Mouse (Mus musculus) liver, embryonic 14.5 days (tissue): ENCODE data around the gene Phactr1.

ENCODE experiments used
- CTCF ChIP-seq: IDR thresholded peaks from 2 replicates; pipeline ENCODE4 v1.5.1; 2016; ENCODE audit warnings: antibody characterized with exemption, low read depth, control low read depth
- EP300 ChIP-seq: IDR thresholded peaks from 2 replicates; pipeline ENCODE4 v1.6.1; 2016; ENCODE audit warnings: antibody characterized with exemption, low read depth

DNA sequence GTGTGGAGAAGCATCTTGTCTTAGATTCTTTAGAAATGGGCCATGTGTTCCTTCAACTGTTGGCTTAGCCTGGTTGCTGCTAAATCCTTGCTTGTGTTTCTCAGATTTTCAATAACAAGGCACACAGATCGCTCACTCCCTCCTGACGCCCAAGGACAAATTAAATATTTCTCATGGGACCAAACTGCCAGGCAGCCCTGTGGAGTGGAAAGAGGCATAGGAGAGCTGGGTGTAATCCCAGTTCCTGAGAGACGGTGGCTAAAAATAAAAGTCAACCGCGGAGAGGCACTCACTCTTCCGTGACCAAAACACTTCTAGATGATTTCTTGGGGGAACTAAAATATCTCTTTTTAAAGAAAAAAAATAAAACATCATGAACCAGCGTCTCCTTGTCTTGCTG is 143.5 kb downstream of the Phactr1 start:
- TF ChIP-seq CTCF: no peak
- no peak for TF ChIP-seq EP300
